Mouse (Mus musculus) G1E (cell line): ENCODE results near the gene Clic4.

Experiments used
- CTCF ChIP-seq: IDR thresholded peaks from 2 replicates; pipeline ENCODE4 v1.5.1; 2012; ENCODE audit warnings: low read depth, low read length, inconsistent platforms, mixed read lengths
- GATA1 ChIP-seq: IDR thresholded peaks from 2 replicates; pipeline ENCODE4 v1.6.1; 2012; ENCODE audit warnings: borderline replicate concordance, low read length, inconsistent platforms, mixed read lengths
- POLR2AphosphoS5 ChIP-seq: IDR thresholded peaks from 2 replicates; pipeline ENCODE4 v1.6.1; 2012; ENCODE audit warnings: low read depth, low read length, inconsistent platforms; ENCODE audit not compliant: insufficient replicate concordance

- no peak for TF ChIP-seq CTCF
- no peak for TF ChIP-seq POLR2AphosphoS5
- TF ChIP-seq GATA1, result no peak
Observed at GRCm38 (mm10) chr4:135203279-135203678, 69.3 kb downstream of the Clic4 start.
